Comparison of ENCODE assay signal across 23 mouse cellular contexts in the genomic region with DNA sequence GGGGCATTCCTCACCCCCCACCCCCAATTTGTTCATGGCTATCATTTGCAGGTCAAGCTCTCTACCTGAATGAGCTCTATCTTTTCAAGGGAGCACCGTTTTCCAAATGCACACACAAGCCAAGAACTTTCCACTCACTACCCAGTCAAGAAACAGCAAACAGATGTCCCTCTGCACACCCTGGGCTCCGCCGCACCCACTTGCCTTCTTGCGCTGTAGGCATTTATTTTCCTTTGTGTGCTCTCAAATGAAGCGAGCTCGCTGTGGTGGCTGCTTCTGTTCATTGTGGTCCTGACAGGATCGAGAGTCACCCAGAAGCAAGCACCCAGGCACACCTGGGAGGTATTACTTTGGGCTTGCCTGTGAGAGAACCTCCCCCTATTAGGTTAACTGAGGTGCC.
DNase-seq lines count a peak whose midpoint lies in the region; TF ChIP-seq lines count a peak whose summit lies in the region.
"Had no signal": no experiment of that assay in that cellular context is flagged by ENCODE, and none has a peak within 500 bp of the region (broad histone marks: within the 10 kb centered on the region; RNA-seq: fewer than 3 reads in every experiment).

No protein-coding gene starts in this region.

- DNase-seq in layer of hippocampus, adult 11-12 months (ENCODE audit: low spot score), result peak; percentile 41
- no peak for DNase-seq in layer of hippocampus, postnatal 14 days (ENCODE audit: low spot score in 2 of 2)
- peak in 1 of 2 experiments; percentile 40 for DNase-seq in left cerebral cortex, adult 2 months (ENCODE audit: extremely low spot score in 1 of 2, low spot score in 2 of 2)
- DNase-seq in left cerebral cortex, postnatal 14 days (ENCODE audit: low spot score in 2 of 2), result no peak
- DNase-seq in right cerebral cortex, postnatal 25 days, result peak; percentile 38
- DNase-seq in right cerebral cortex, postnatal 14 days, result no peak
- peak; percentile 35 for DNase-seq in telencephalon, adult 2 months (ENCODE audit: low read depth, low spot score)
- DNase-seq in adrenal gland, adult 8-10 months, result no peak
- DNase-seq: adrenal gland, adult 2 months; adrenal gland, postnatal 36 days; cerebellum, adult 11 months; cerebellum, adult 8-10 months; cerebellum, postnatal 14 days; embryo, embryonic 11 days; gastrocnemius, postnatal 36 days; heart, adult 11 months; heart, postnatal 4 days had no signal

- TF ChIP-seq CTCF in left cerebral cortex, adult 2 months (IDR thresholded peaks at IDR 0.05), result no peak

- peak overlapping the region; percentile 6; the same call in 1 of the 2 replicates for H3K27ac ChIP-seq in left cerebral cortex, adult 2 months
- H3K27ac ChIP-seq: embryonic facial prominence, embryonic 15.5 days; forebrain, embryonic 10.5 days; heart, embryonic 13.5 days; hindbrain, postnatal 0 days had no signal

- no peak overlapping the region for H3K4me3 ChIP-seq in left cerebral cortex, adult 2 months
- H3K4me3 ChIP-seq: embryonic facial prominence, embryonic 15.5 days; erythroblast, embryonic 14.5 days; forebrain, embryonic 10.5 days; heart, embryonic 13.5 days; hindbrain, embryonic 13.5 days had no signal

- intact Hi-C loops in left cerebral cortex, adult 2 months (cut with DNase I), result loop anchor here (5.0 kb wide), 3 partner anchors 61 to 511 kb away; no protein-coding TSS in a partner anchor
- intact Hi-C loops in left cerebral cortex, postnatal 14 days (cut with DNase I), result loop anchor here (10.0 kb wide), 1 partner anchor 298 kb away; no protein-coding TSS in a partner anchor

Comparison
In these comparisons a context has a peak if more than half of its experiments do, and no peak if none do; other contexts are left out.
1. DNase-seq: peak in layer of hippocampus, adult 11-12 months (single experiment), right cerebral cortex, postnatal 25 days (single experiment) and telencephalon, adult 2 months (single experiment); none in layer of hippocampus, postnatal 14 days (0 of 2), left cerebral cortex, postnatal 14 days (0 of 2), right cerebral cortex, postnatal 14 days (single experiment) and adrenal gland, adult 8-10 months (single experiment).